Mouse (Mus musculus): ENCODE measurements around the gene Dkk2. TPM values are rescaled to one million over a fixed set of nuclear protein-coding genes. Genes with fewer than 3 reads are reported as not detected.
A peak's percentile ranks its signal among the peaks of the same experiment; 100 is the strongest.

The Dkk2 gene
- polyA plus RNA-seq, 1 experiment from 2014 or later: 2.4 TPM

DNA sequence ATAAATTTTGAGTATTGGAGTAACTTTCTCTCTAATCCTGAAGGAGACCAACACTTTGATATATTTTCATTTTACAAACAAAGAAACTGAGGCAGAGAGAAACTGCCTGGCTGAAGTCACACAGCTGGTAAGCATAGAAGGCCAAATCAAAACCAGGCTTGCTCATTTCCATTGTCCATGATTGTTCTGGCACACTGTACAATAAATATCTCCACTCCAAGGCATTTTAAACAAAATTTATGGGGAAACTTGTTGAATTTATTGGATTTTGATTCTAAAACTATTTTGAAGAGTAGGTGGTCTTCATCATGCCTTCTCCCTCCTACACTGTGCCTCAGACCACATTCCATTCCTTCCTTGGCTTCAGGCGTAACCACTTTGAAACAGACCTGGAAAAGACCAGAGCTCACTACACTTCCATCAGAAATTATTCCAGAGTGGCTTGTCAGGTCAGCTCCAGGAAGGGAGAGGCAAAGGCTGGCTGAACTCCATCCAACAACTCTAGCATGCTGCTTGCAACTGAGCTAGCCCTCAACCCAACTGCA is 44.7 kb downstream of the Dkk2 start:
- Histone ChIP-seq H3K4me1 (replicated peaks) (no peaks in the 10 kb centered on the region), H3K27ac (no peak overlapping the region), H3K4me2 (no peak overlapping the region), H3K27me3 (no peaks in the 10 kb centered on the region), H3K9ac (no peak overlapping the region), H3K9me3 (no peaks in the 10 kb centered on the region), H3K36me3 (no peaks in the 10 kb centered on the region), H3K4me3 (no peak overlapping the region)
- ATAC-seq (ENCODE audit: low FRiP score): no peak
- WGBS: 93% methylated on average over 1 of the region's 1 CpGs

- no peak overlapping the region for H3K4me2 ChIP-seq
- no peaks in the 10 kb centered on the region for H3K4me1 ChIP-seq (replicated peaks)
- H3K36me3 ChIP-seq: no peaks in the 10 kb centered on the region
- no peak overlapping the region for H3K4me3 ChIP-seq
- 75% methylated on average over 3 of the region's 3 CpGs for WGBS
- H3K27me3 ChIP-seq: no peaks in the 10 kb centered on the region
- no peak overlapping the region for H3K9ac ChIP-seq
- no peak for ATAC-seq (ENCODE audit: low FRiP score)
- no peaks in the 10 kb centered on the region for H3K9me3 ChIP-seq
- no peak overlapping the region for H3K27ac ChIP-seq
Observed at GRCm38 (mm10) chr3:132130781-132131180, 45.7 kb downstream of the Dkk2 start.

- Histone ChIP-seq H3K9ac (no peak overlapping the region), H3K9me3 (no peaks in the 10 kb centered on the region), H3K4me1 (replicated peaks) (no peaks in the 10 kb centered on the region), H3K27me3 (no peaks in the 10 kb centered on the region), H3K36me3 (no peaks in the 10 kb centered on the region), H3K4me3 (no peak overlapping the region), H3K4me2 (no peak overlapping the region), H3K27ac (no peak overlapping the region)
- WGBS: 77% methylated on average over 4 of the region's 4 CpGs
- ATAC-seq (ENCODE audit: low FRiP score): no peak
Observed at GRCm38 (mm10) chr3:132131939-132132338, 46.8 kb downstream of the Dkk2 start.

- no peak for ATAC-seq (ENCODE audit: low FRiP score)
- no peak overlapping the region for H3K9ac ChIP-seq
- WGBS: 79% methylated on average over 1 of the region's 1 CpGs
- no peak overlapping the region for H3K27ac ChIP-seq
- H3K4me3 ChIP-seq: no peak overlapping the region
- no peaks in the 10 kb centered on the region for H3K27me3 ChIP-seq
- H3K36me3 ChIP-seq: no peaks in the 10 kb centered on the region
- H3K9me3 ChIP-seq: no peaks in the 10 kb centered on the region
- H3K4me1 ChIP-seq (replicated peaks): no peaks in the 10 kb centered on the region
- H3K4me2 ChIP-seq: no peak overlapping the region
Observed at GRCm38 (mm10) chr3:132134502-132134901, 49.4 kb downstream of the Dkk2 start.

GRCm38 (mm10) chr3:132137802-132138378 is 52.8 kb downstream of the Dkk2 start:
- no peak overlapping the region for H3K9ac ChIP-seq
- H3K9me3 ChIP-seq: no peaks in the 10 kb centered on the region
- ATAC-seq (ENCODE audit: low FRiP score): no peak
- no peak overlapping the region for H3K4me2 ChIP-seq
- no peaks in the 10 kb centered on the region for H3K36me3 ChIP-seq
- H3K27ac ChIP-seq: no peak overlapping the region
- 77% methylated on average over 11 of the region's 11 CpGs for WGBS
- no peaks in the 10 kb centered on the region for H3K27me3 ChIP-seq
- no peak overlapping the region for H3K4me3 ChIP-seq
- no peaks in the 10 kb centered on the region for H3K4me1 ChIP-seq (replicated peaks)

DNA sequence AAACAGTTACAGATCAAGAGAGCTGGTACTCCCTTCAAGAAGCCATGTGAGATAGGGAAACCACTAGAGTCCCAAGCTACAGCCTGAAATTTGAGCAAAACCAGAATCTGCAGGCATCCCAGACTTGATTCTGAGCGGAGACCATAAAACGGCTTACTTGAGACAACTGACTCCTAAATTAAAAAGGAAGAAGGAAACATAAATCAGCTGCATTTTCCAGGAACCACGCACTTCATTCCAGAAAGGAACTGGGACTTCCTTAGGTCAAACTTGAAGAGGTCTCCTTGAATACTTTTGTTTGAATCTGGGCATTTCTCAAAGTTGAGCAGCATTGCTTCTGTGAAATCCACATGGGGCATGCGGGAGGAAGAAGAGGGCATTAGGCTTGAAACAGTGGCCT is 55.9 kb downstream of the Dkk2 start:
- H3K4me3 ChIP-seq: no peak overlapping the region
- no peak for ATAC-seq (ENCODE audit: low FRiP score)
- 94% methylated on average over 4 of the region's 4 CpGs for WGBS

DNA sequence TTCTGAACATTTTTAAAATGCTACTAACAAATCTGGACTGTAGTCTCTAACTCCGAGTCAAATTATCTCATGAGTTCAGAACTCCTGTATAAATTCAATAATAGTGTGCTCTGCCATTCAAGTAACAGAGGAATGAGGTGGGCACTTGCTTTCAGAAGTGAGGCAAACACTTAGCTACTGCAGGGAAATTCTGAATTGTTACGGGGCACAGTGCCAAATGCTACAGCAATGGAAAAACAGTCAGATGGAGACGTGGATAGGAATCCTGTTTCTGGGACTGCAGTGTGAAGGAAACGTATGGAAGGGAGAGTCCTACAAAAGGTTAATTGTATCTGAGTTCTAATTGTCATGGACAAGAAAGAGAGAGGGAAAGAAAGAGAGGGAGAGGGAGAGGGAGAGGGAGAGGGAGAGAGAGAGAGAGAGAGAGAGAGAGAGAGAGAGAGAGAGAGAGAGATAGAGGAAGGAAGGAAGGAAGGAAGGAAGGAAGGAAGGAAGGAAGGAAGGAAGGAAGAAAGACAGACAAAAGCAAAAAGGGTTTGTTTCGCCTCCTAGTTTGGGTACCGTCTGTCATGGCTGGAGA is 64.4 kb downstream of the Dkk2 start:
- ATAC-seq (ENCODE audit: low FRiP score): no peak
- H3K9ac ChIP-seq: no peak overlapping the region
- WGBS: 74% methylated on average over 6 of the region's 6 CpGs

More for the DNA sequence above, 55.9 kb downstream of the Dkk2 start:
- no peaks in the 10 kb centered on the region for H3K9me3 ChIP-seq
- H3K4me1 ChIP-seq (replicated peaks): no peaks in the 10 kb centered on the region
- no peak overlapping the region for H3K9ac ChIP-seq
- H3K4me2 ChIP-seq: no peak overlapping the region
- no peak overlapping the region for H3K27ac ChIP-seq
- H3K36me3 ChIP-seq: no peaks in the 10 kb centered on the region
- no peaks in the 10 kb centered on the region for H3K27me3 ChIP-seq

GRCm38 (mm10) chr3:132158817-132159216 is 73.7 kb downstream of the Dkk2 start:
- Histone ChIP-seq H3K9me3 (no peaks in the 10 kb centered on the region), H3K4me3 (no peak overlapping the region), H3K9ac (no peak overlapping the region), H3K4me2 (no peak overlapping the region), H3K27me3 (no peaks in the 10 kb centered on the region), H3K36me3 (no peaks in the 10 kb centered on the region), H3K4me1 (replicated peaks) (no peaks in the 10 kb centered on the region), H3K27ac (no peak overlapping the region)
- no peak for ATAC-seq (ENCODE audit: low FRiP score)
- 91% methylated on average over 2 of the region's 2 CpGs for WGBS

More for the DNA sequence above, 64.4 kb downstream of the Dkk2 start:
- no peaks in the 10 kb centered on the region for H3K36me3 ChIP-seq
- no peak overlapping the region for H3K4me2 ChIP-seq
- H3K4me3 ChIP-seq: no peak overlapping the region
- H3K27ac ChIP-seq: no peak overlapping the region
- H3K4me1 ChIP-seq (replicated peaks): no peaks in the 10 kb centered on the region
- H3K9me3 ChIP-seq: no peaks in the 10 kb centered on the region
- no peaks in the 10 kb centered on the region for H3K27me3 ChIP-seq

GRCm38 (mm10) chr3:132168911-132169310 is 83.8 kb downstream of the Dkk2 start:
- H3K4me3 ChIP-seq: no peak overlapping the region
- H3K27ac ChIP-seq: no peak overlapping the region
- H3K4me2 ChIP-seq: no peak overlapping the region
- no peak for ATAC-seq (ENCODE audit: low FRiP score)
- H3K9me3 ChIP-seq: no peaks in the 10 kb centered on the region
- H3K4me1 ChIP-seq (replicated peaks): no peaks in the 10 kb centered on the region
- H3K36me3 ChIP-seq: no peaks in the 10 kb centered on the region
- H3K27me3 ChIP-seq: no peaks in the 10 kb centered on the region
- WGBS: 92% methylated on average over 3 of the region's 3 CpGs
- H3K9ac ChIP-seq: no peak overlapping the region

- H3K4me3 ChIP-seq: no peak overlapping the region
- H3K4me2 ChIP-seq: no peak overlapping the region
- H3K9ac ChIP-seq: no peak overlapping the region
- no peaks in the 10 kb centered on the region for H3K36me3 ChIP-seq
- no peaks in the 10 kb centered on the region for H3K27me3 ChIP-seq
- ATAC-seq (ENCODE audit: low FRiP score): no peak
- H3K27ac ChIP-seq: no peak overlapping the region
- 83% methylated on average over 12 of the region's 12 CpGs for WGBS
- H3K9me3 ChIP-seq: no peaks in the 10 kb centered on the region
- H3K4me1 ChIP-seq (replicated peaks): no peaks in the 10 kb centered on the region
Observed at GRCm38 (mm10) chr3:132186888-132187552, 101.9 kb downstream of the Dkk2 start.

DNA sequence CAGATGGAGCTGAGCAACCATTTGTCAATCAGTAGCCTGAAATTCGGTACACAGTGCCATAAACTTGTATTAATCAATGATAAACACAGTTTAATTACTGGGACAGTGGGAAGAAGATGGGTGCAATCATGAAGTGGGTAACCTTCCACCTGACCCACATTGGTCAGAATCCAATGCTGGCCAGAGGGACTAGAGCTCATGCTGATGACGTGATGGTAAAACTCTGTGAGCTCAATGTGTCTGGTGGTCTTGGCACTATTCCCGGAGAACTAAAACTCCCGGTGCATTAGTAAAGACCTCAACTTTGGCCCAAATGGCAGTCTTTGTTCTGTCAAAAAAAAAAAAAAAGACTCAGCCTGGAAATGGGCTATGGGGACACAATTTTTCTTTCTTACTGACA is 116.9 kb downstream of the Dkk2 start:
- H3K4me1 ChIP-seq (replicated peaks): 0 out of 2 replicates have a peak, but pooled peaks cover 6% of the 10 kb centered on the region
- no peaks in the 10 kb centered on the region for H3K9me3 ChIP-seq
- ATAC-seq (ENCODE audit: low FRiP score): 0 out of 2 replicates have a peak, but pooled peaks have one; percentile 46
- H3K27me3 ChIP-seq: no peaks in the 10 kb centered on the region
- H3K4me3 ChIP-seq: no peak overlapping the region
- H3K36me3 ChIP-seq: no peaks in the 10 kb centered on the region
- H3K27ac ChIP-seq: no peak overlapping the region
- no peak overlapping the region for H3K4me2 ChIP-seq
- no peak overlapping the region for H3K9ac ChIP-seq
- 77% methylated on average over 4 of the region's 4 CpGs for WGBS

DNA sequence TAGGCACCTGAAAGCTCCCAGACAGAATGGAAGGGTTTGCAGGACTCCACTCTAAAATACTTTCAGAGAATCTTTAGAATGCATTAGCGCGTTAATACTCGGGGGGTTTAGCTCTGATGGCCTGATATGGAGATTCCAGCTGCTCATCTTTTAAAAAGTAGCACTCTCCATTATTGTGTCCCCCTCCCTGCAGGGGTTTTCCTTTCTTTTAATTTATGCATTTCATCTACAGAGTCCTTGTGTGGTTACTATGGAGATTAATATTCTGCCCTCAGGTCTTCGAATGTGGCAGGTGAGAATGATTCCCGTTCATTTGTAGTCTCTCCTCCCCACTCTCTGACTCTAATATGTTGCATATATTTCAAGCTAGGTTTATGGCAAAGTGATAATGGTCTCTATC is 117.6 kb downstream of the Dkk2 start:
- Histone ChIP-seq H3K4me2 (no peak overlapping the region), H3K4me3 (no peak overlapping the region), H3K9ac (no peak overlapping the region), H3K27ac (no peak overlapping the region), H3K36me3 (no peaks in the 10 kb centered on the region), H3K4me1 (replicated peaks) (0 out of 2 replicates have a peak, but pooled peaks cover 6% of the 10 kb centered on the region), H3K9me3 (no peaks in the 10 kb centered on the region), H3K27me3 (no peaks in the 10 kb centered on the region)
- 74% methylated on average over 5 of the region's 5 CpGs for WGBS
- peak; percentile 67 for ATAC-seq (ENCODE audit: low FRiP score)
